Mouse (Mus musculus): ENCODE measurements at regions not wholly inside any gene's neighbourhood (a gene's known extent, or its start where the extent isn't known, plus 50 kb on each side); places are given as distances from the start of the nearest gene placed in this dataset.

- TF ChIP-seq CTCF (IDR thresholded peaks at IDR 0.05; ENCODE audit: low read depth, low read length) (no peak), POLR2A (IDR thresholded peaks at IDR 0.05; ENCODE audit: extremely low read depth, insufficient read depth, low read length) (no peak)
These were observed 145.7 kb downstream of the Cdh26 start for GRCm38 (mm10) chr2:178576067-178576466.

Data from liver, adult 2 months (tissue).